Mouse (Mus musculus): Measurements from ENCODE around the gene Hoxd10.

Gene Hoxd10

GRCm38 (mm10) chr2:74695813-74696430 is 4.2 kb downstream of the Hoxd10 start:
- DNase-seq (ENCODE audit: low spot score in 2 of 2) = no peak

- DNase-seq (ENCODE audit: low spot score in 2 of 2) = no peak
These were observed 5.0 kb downstream of the Hoxd10 start for GRCm38 (mm10) chr2:74696442-74697335.

- DNase-seq (ENCODE audit: low spot score in 2 of 2) = no peak
These were observed 5.9 kb downstream of the Hoxd10 start, which contains the start of gene Hoxd9 for GRCm38 (mm10) chr2:74697567-74698121. Gene Hoxd9 (plus strand): TSS chr2:74697727.

GRCm38 (mm10) chr2:74698201-74699052 is 6.7 kb downstream of the Hoxd10 start:
- DNase-seq (ENCODE audit: low spot score in 2 of 2) = no peak

- DNase-seq (ENCODE audit: low spot score in 2 of 2) = no peak
These were observed 7.3 kb downstream of the Hoxd10 start for GRCm38 (mm10) chr2:74699053-74699430.

GRCm38 (mm10) chr2:74699664-74700545 is 8.2 kb downstream of the Hoxd10 start:
- no peak for DNase-seq (ENCODE audit: low spot score in 2 of 2)

- DNase-seq (ENCODE audit: low spot score in 2 of 2) = no peak
These were observed 8.9 kb downstream of the Hoxd10 start for GRCm38 (mm10) chr2:74700546-74701112.

- DNase-seq (ENCODE audit: low spot score in 2 of 2) = peak; percentile 20 to 73
These were observed 10.5 kb downstream of the Hoxd10 start for GRCm38 (mm10) chr2:74701949-74702819.

- DNase-seq (ENCODE audit: low spot score in 2 of 2) = no peak
These were observed 11.1 kb downstream of the Hoxd10 start for GRCm38 (mm10) chr2:74702820-74703219.

- no peak for DNase-seq (ENCODE audit: low spot score in 2 of 2)
These were observed 11.6 kb downstream of the Hoxd10 start for GRCm38 (mm10) chr2:74703317-74703716.

GRCm38 (mm10) chr2:74703720-74704392 is 12.1 kb downstream of the Hoxd10 start:
- no peak for DNase-seq (ENCODE audit: low spot score in 2 of 2)

- DNase-seq (ENCODE audit: low spot score in 2 of 2) = no peak
These were observed 12.8 kb downstream of the Hoxd10 start, which contains the start of gene Hoxd8 for GRCm38 (mm10) chr2:74704393-74704998. Gene Hoxd8 (plus strand): TSS chr2:74704615.

- no peak for DNase-seq (ENCODE audit: low spot score in 2 of 2)
These were observed 13.3 kb downstream of the Hoxd10 start for GRCm38 (mm10) chr2:74704999-74705466.

GRCm38 (mm10) chr2:74705467-74706089 is 13.9 kb downstream of the Hoxd10 start:
- no peak for DNase-seq (ENCODE audit: low spot score in 2 of 2)

GRCm38 (mm10) chr2:74706393-74706960 is 14.8 kb downstream of the Hoxd10 start:
- no peak for DNase-seq (ENCODE audit: low spot score in 2 of 2)

- DNase-seq (ENCODE audit: low spot score in 2 of 2) = no peak
These were observed 15.9 kb downstream of the Hoxd10 start for GRCm38 (mm10) chr2:74707599-74707998.

GRCm38 (mm10) chr2:74708676-74709075 is 17.0 kb downstream of the Hoxd10 start:
- DNase-seq (ENCODE audit: low spot score in 2 of 2) = no peak

All from thymus, postnatal 10 days (tissue).